Mouse (Mus musculus): ENCODE results near the gene Noct.

- TF ChIP-seq CTCF (IDR thresholded peaks at IDR 0.05; ENCODE audit: insufficient read depth, low read length), result no peak
- TF ChIP-seq POLR2A (IDR thresholded peaks at IDR 0.05; ENCODE audit: borderline replicate concordance, extremely low read depth, low read depth, low read length), result no peak
Measured at GRCm38 (mm10) chr3:51251057-51251456, 26.8 kb downstream of the Noct start.
